Mouse (Mus musculus) hindbrain, embryonic 16.5 days (tissue): Measurements from ENCODE around the gene Olfr591. TPM values are rescaled to one million over a fixed set of nuclear protein-coding genes. Genes with fewer than 3 reads are reported as not detected.
"Not testable (repeated sequence)": the region's sequence is repeated elsewhere in the genome, so short reads cannot be mapped to it uniquely, and the experiment has no call there.

Experiments
- ATAC-seq: fragments of 200-750 bp; cut with Nextera tagmentation; 2 replicates; pipeline ENCODE4 v1.8.0; 2017; ENCODE audit warnings: moderate TSS enrichment, moderate library complexity
- H3K27ac ChIP-seq: fragments of 300-500 bp; sonication (generic); 2 replicates; pipeline ENCODE4 v1.5.1; 2014; ENCODE audit warnings: low read depth, mild to moderate bottlenecking, control low read depth, low read length, moderate library complexity
- H3K27me3 ChIP-seq: fragments of 300-500 bp; sonication (generic); replicated peaks from 2 replicates; pipeline ENCODE4 v1.6.1; 2014; ENCODE audit warnings: low read length; ENCODE audit not compliant: control insufficient read depth, insufficient read depth
- H3K36me3 ChIP-seq: fragments of 300-500 bp; sonication (generic); 2 replicates; pipeline ENCODE4 v1.6.1; 2014; ENCODE audit warnings: mild to moderate bottlenecking, low read length, moderate library complexity, mixed read lengths; ENCODE audit not compliant: control insufficient read depth, insufficient read depth
- H3K4me1 ChIP-seq: fragments of 300-500 bp; sonication (generic); 2 replicates; pipeline ENCODE4 v1.6.1; 2014; ENCODE audit warnings: low read depth, low read length; ENCODE audit not compliant: control insufficient read depth, insufficient read depth
- H3K4me2 ChIP-seq: fragments of 300-500 bp; sonication (generic); 2 replicates; pipeline ENCODE4 v1.6.1; 2014; ENCODE audit warnings: mild to moderate bottlenecking, low read length, control low read depth, moderate library complexity
- H3K4me3 ChIP-seq: fragments of 300-500 bp; sonication (generic); 2 replicates; pipeline ENCODE4 v1.5.1; 2014; ENCODE audit warnings: mild to moderate bottlenecking, low read length, control low read depth, moderate library complexity
- H3K9ac ChIP-seq: fragments of 300-500 bp; sonication (generic); 2 replicates; pipeline ENCODE4 v1.6.1; 2014; ENCODE audit warnings: low read depth, mild to moderate bottlenecking, control low read depth, low read length, moderate library complexity
- H3K9me3 ChIP-seq: fragments of 300-500 bp; sonication (generic); 2 replicates; pipeline ENCODE4 v1.6.1; 2014; ENCODE audit warnings: mild to moderate bottlenecking, low read length, moderate library complexity; ENCODE audit not compliant: control insufficient read depth
- WGBS: fragments of 180-500 bp; shearing (Covaris S2); extraction: QIAGEN DNeasy Blood & Tissue Kit; methylation state at CpG from one replicate; pipeline ENCODE4 v1.1.7; 2014; 5-methylcytosine and 5-hydroxymethylcytosine counted together
- polyA plus RNA-seq: library from polyadenylated mRNA; unstranded; fragments of >200 nt; fragmentation: Nextera tagmentation; extraction: Ambion mirVana; gene quantifications from 2 replicates; pipeline ENCODE4 v1.2.1, GENCODE M21; 2015

The Olfr591 gene
- polyA plus RNA-seq = not detected in 2 replicates

DNA sequence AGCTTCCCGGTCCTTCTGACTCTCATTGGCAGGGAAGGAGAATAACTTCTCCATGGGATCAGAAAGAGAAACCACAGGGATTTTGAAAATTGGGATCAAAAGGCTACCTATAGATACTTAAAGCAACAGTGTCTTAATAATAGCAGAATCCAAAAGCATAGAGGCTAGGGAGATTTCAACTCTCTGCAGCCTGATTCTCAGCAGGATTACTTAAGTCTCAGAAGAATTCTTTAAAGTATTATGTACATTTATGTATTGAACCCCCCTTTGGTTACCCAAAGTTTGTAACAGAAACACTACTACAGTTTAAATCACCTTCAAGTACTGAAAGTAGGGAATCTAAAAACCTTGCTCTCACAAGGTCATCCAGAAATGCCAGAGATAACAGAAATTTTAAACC, at the start of gene Olfr591:
TSS of gene Olfr591 (minus strand) at position 101 of the 400 bp plus-strand sequence.
- 74% methylated on average over 1 of the region's 1 CpGs for WGBS
- Histone ChIP-seq H3K27ac (no peak within 1 kb of the TSS), H3K4me3 (no peak within 1 kb of the TSS), H3K36me3 (no peaks in the 10 kb centered on the region), H3K4me1 (no peaks in the 10 kb centered on the region), H3K4me2 (no peak within 1 kb of the TSS), H3K27me3 (no peaks in the 10 kb centered on the region), H3K9ac (no peak within 1 kb of the TSS), H3K9me3 (peaks cover 8% of the 10 kb centered on the region)
- no peak for ATAC-seq

GRCm38 (mm10) chr7:103216696-103217095, 38.6 kb upstream of the Olfr591 start, which contains the start of gene Olfr594:
TSS of gene Olfr594 (plus strand) at chr7:103216996.
- ATAC-seq = no peak
- Histone ChIP-seq H3K9me3 (no peaks in the 10 kb centered on the region), H3K9ac (no peak within 1 kb of the TSS), H3K27ac (no peak within 1 kb of the TSS), H3K27me3 (no peaks in the 10 kb centered on the region), H3K4me2 (no peak within 1 kb of the TSS), H3K4me1 (no peaks in the 10 kb centered on the region), H3K36me3 (no peaks in the 10 kb centered on the region), H3K4me3 (no peak within 1 kb of the TSS)

DNA sequence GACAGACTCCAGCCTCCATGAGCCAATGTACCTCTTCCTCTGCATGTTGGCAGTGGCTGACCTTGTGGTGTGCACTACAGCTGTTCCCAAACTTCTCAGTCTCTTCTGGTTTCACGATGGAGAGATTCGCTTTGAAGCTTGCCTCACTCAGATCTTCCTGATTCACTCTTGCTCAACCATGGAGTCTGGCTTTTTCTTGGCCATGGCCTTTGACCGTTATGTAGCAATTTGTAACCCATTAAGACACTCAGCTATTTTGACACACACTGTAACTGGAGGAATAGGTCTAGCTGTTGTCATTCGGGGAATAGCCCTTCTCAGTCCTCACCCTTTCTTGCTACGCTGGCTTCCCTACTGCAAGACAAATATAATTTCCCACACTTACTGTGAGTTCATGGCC, 33.9 kb upstream of the Olfr591 start:
- not testable (repeated sequence) for H3K36me3 ChIP-seq, ATAC-seq, H3K4me1 ChIP-seq, H3K27me3 ChIP-seq, H3K4me3 ChIP-seq, H3K4me2 ChIP-seq, H3K9me3 ChIP-seq, H3K27ac ChIP-seq, H3K9ac ChIP-seq
- WGBS = 89% methylated on average over 5 of the region's 5 CpGs

DNA sequence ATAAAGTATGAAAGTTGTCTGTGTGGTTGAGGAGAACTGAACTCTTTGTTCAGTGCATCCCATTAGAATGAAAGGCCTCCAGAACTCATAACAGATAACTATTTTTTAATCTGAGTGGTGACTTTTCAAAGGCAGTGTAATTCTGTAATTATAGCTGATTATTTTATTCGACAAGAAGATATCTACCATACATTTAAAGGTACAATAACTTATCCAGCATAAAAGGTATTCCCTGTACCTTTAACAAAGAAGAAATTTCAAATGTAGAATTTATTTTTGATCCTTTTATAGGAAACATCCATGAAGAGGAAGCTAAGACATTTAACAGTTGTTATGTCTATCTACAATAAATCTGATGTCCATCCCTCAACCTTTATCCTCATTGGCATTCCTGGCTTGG, 33.4 kb upstream of the Olfr591 start, which contains the start of gene Olfr593:
TSS of gene Olfr593 (plus strand) at position 301 of the 400 bp plus-strand sequence.
- 83% methylated on average over 1 of the region's 1 CpGs for WGBS
- no peak for ATAC-seq

DNA sequence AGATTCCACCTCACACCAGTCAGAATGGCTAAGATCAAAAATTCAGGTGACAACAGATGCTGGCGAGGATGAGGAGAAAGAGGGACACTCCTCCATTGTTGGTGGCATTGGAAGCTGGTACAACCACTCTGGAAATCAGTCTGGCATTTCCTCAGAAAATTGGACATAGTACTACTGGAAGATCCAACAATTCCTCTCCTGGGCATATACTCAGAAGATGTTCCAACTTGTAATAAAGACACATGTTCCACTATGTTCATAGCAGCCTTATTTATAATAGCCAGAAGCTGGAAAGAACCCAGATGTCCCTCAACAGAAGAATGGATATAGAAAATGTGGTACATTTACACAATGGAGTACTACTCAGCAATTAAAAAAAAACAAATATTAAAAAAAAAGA, 6.4 kb upstream of the Olfr591 start, which contains the start of gene Olfr592:
TSS of gene Olfr592 (plus strand) at position 301 of the 400 bp plus-strand sequence.
- 76% methylated on average over 1 of the region's 1 CpGs for WGBS
- H3K4me2 ChIP-seq, H3K4me1 ChIP-seq, H3K9me3 ChIP-seq, H3K27ac ChIP-seq, H3K36me3 ChIP-seq, H3K4me3 ChIP-seq, H3K27me3 ChIP-seq, H3K9ac ChIP-seq, ATAC-seq: not testable (repeated sequence)

More for the DNA sequence above, 33.4 kb upstream of the Olfr591 start, which contains the start of gene Olfr593:
- Histone ChIP-seq H3K4me3 (no peak within 1 kb of the TSS), H3K27me3 (no peaks in the 10 kb centered on the region), H3K4me2 (no peak within 1 kb of the TSS), H3K36me3 (no peaks in the 10 kb centered on the region), H3K27ac (no peak within 1 kb of the TSS), H3K4me1 (no peaks in the 10 kb centered on the region), H3K9ac (no peak within 1 kb of the TSS), H3K9me3 (no peaks in the 10 kb centered on the region)

DNA sequence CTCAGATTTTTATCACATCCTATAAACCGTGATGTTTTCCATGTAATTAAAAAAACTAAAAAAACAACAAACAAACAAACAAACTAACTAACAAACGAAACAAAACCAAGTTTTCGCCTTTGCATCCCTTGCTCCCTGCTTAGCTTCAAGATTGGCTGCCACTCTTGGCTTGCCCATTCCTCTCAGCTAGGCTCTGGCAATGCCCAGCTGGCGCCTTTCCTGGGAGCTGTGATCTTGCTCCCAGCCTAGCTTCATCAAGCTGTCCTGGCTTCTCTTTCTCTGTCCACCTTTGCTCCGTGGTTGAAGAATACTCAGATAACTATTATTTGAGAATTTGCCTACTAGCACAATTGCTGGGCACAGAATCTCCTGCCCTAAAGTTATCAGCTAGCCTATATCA, 8.4 kb downstream of the Olfr591 start:
- no peaks in the 10 kb centered on the region for H3K4me1 ChIP-seq
- ATAC-seq = no peak
- no peak overlapping the region for H3K4me3 ChIP-seq
- no peak overlapping the region for H3K27ac ChIP-seq
- no peaks in the 10 kb centered on the region for H3K27me3 ChIP-seq
- no peaks in the 10 kb centered on the region; the same call in 1 of the 2 replicates for H3K9me3 ChIP-seq
- H3K36me3 ChIP-seq = no peaks in the 10 kb centered on the region
- 72% methylated on average over 5 of the region's 5 CpGs for WGBS
- no peak overlapping the region for H3K9ac ChIP-seq
- H3K4me2 ChIP-seq = no peak overlapping the region

- no peak within 1 kb of the TSS for H3K27ac ChIP-seq
- H3K4me2 ChIP-seq = no peak within 1 kb of the TSS
- H3K4me1 ChIP-seq = no peaks in the 10 kb centered on the region
- H3K9me3 ChIP-seq = no peaks in the 10 kb centered on the region
- H3K9ac ChIP-seq = no peak within 1 kb of the TSS
- no peak within 1 kb of the TSS for H3K4me3 ChIP-seq
- H3K36me3 ChIP-seq = no peaks in the 10 kb centered on the region
- ATAC-seq = no peak
- no peaks in the 10 kb centered on the region for H3K27me3 ChIP-seq
- WGBS = 65% methylated on average over 2 of the region's 2 CpGs
These were observed 21.9 kb downstream of the Olfr591 start, which contains the start of gene Olfr589 for GRCm38 (mm10) chr7:103156256-103156655. TSS of gene Olfr589 (minus strand) at chr7:103156356.

DNA sequence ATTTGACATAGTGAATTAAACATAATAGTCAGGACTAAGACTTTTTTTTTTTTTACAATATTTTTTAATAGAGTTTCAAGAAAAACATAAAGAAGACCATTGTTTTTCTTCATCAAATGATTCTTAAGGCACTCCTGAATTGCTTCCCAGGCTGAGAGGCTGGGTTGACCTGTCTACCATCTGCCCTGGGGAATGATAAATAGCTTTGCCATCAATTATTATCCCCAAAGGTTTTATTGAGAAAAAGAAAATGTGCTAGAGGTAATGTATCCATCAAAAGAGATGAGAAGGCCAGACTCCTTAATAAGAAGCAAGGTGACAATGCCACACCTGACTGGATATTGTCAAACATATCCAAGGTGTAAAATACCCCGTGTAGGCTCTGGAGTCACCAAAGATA, 37.6 kb downstream of the Olfr591 start, which contains the start of gene Olfr588-ps1:
TSS of gene Olfr588-ps1 (plus strand) at position 301 of the 400 bp plus-strand sequence.
- no peaks in the 10 kb centered on the region for H3K9me3 ChIP-seq
- H3K27ac ChIP-seq = no peak within 1 kb of the TSS
- no peak for ATAC-seq
- H3K4me3 ChIP-seq = no peak within 1 kb of the TSS
- H3K4me1 ChIP-seq = no peaks in the 10 kb centered on the region
- H3K4me2 ChIP-seq = no peak within 1 kb of the TSS
- WGBS = 81% methylated on average over 1 of the region's 1 CpGs
- H3K27me3 ChIP-seq = no peaks in the 10 kb centered on the region
- H3K36me3 ChIP-seq = no peaks in the 10 kb centered on the region
- H3K9ac ChIP-seq = no peak within 1 kb of the TSS

DNA sequence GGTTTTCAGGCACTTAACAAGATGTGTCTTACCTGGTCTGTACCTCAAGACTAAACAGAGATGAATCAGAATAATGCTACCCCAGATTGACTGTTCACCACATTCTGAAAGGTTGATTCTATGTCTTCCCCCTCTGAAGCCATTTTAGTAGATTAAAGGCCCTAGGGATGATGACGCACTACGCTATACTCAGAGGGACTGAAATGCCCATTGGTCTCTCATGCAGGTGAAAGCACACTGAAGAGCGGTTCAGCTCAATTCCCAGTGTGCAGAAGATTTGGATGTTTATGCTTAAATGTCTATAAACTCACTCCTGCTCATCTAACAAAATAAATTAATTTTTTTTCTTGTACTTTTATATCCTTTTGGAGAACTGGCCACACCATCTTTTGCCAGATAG, 52.6 kb downstream of the Olfr591 start, which contains the start of gene Olfr586:
TSS of gene Olfr586 (minus strand) at position 101 of the 400 bp plus-strand sequence.
- Histone ChIP-seq H3K4me2 (no peak within 1 kb of the TSS), H3K27me3 (no peaks in the 10 kb centered on the region), H3K9ac (no peak within 1 kb of the TSS), H3K36me3 (no peaks in the 10 kb centered on the region), H3K4me3 (no peak within 1 kb of the TSS), H3K27ac (no peak within 1 kb of the TSS), H3K4me1 (no peaks in the 10 kb centered on the region), H3K9me3 (no peaks in the 10 kb centered on the region)
- WGBS = 94% methylated on average over 3 of the region's 3 CpGs
- ATAC-seq = no peak
